Mouse (Mus musculus): ENCODE data around the gene 9030025P20Rik.
A peak's percentile ranks its signal among the peaks of the same experiment; 100 is the strongest.
"Not testable (repeated sequence)": the region's sequence is repeated elsewhere in the genome, so short reads cannot be mapped to it uniquely, and the experiment has no call there.

The 9030025P20Rik gene

GRCm38 (mm10) chr17:14978362-14979038, at the start of gene 9030025P20Rik, which contains the start of gene Gm3417:
Gene 9030025P20Rik (plus strand): TSS chr17:14978468.
Gene Gm3417 (minus strand): TSS chr17:14978790.
- not testable (repeated sequence) for H3K27me3 ChIP-seq (ENCODE audit: insufficient read depth, low read length); H3K9me3 ChIP-seq (ENCODE audit: low read length); H3K4me1 ChIP-seq (replicated peaks; ENCODE audit: low read depth, low read length); H3K36me3 ChIP-seq (ENCODE audit: insufficient read depth, low read length)
- peak within 1 kb of the TSS; percentile 74 for H3K4me3 ChIP-seq (replicated peaks; ENCODE audit: low read length)

GRCm38 (mm10) chr17:14928631-14929030, 49.6 kb upstream of the 9030025P20Rik start:
- Histone ChIP-seq H3K4me1 (replicated peaks; ENCODE audit: low read depth, low read length) (peaks cover 38% of the 10 kb centered on the region), H3K27me3 (ENCODE audit: insufficient read depth, low read length) (0 out of 2 replicates have a peak, but pooled peaks cover 8% of the 10 kb centered on the region), H3K36me3 (ENCODE audit: insufficient read depth, low read length) (no peaks in the 10 kb centered on the region), H3K9me3 (ENCODE audit: low read length) (no peaks in the 10 kb centered on the region), H3K4me3 (replicated peaks; ENCODE audit: low read length) (no peak overlapping the region)
- no peak for TF ChIP-seq NANOG (IDR thresholded peaks at IDR 0.05; ENCODE audit: borderline replicate concordance, low read length)
- no peak for TF ChIP-seq CTCF (conservative IDR thresholded peaks at IDR 0.05; ENCODE audit: low read length)
- TF ChIP-seq POU5F1 (IDR thresholded peaks at IDR 0.05; ENCODE audit: borderline replicate concordance, low read length) = no peak

DNA sequence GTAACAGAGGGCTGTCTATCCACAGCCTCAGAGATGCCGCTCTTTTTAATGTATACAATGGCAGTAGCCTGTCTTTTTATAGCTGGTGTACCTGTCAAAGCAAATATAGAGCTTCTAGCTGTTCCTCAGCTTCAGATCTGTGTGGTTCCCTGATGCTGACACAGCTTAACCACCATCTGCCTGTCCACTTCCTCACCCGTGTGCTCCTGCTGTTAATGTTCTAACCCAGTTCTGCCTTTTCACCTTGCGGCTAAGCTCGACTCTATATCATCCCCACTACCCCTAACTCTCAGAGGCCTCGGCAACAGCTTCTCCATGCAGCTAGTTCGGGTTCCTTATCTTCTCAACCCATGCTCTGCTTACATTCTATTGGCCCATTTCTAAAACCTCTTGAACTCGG, 47.6 kb upstream of the 9030025P20Rik start:
- peaks cover 23% of the 10 kb centered on the region for H3K27me3 ChIP-seq (ENCODE audit: insufficient read depth, low read length)
- H3K9me3 ChIP-seq (ENCODE audit: low read length) = no peaks in the 10 kb centered on the region
- H3K36me3 ChIP-seq (ENCODE audit: insufficient read depth, low read length) = no peaks in the 10 kb centered on the region
- TF ChIP-seq NANOG (IDR thresholded peaks at IDR 0.05; ENCODE audit: borderline replicate concordance, low read length) (no peak), CTCF (conservative IDR thresholded peaks at IDR 0.05; ENCODE audit: low read length) (no peak)
- H3K4me1 ChIP-seq (replicated peaks; ENCODE audit: low read depth, low read length) = peaks cover 50% of the 10 kb centered on the region
- no peak overlapping the region for H3K4me3 ChIP-seq (replicated peaks; ENCODE audit: low read length)

- Histone ChIP-seq H3K27me3 (ENCODE audit: insufficient read depth, low read length) (peaks cover 28% of the 10 kb centered on the region), H3K4me1 (replicated peaks; ENCODE audit: low read depth, low read length) (peaks cover 49% of the 10 kb centered on the region), H3K36me3 (ENCODE audit: insufficient read depth, low read length) (no peaks in the 10 kb centered on the region), H3K9me3 (ENCODE audit: low read length) (no peaks in the 10 kb centered on the region), H3K4me3 (replicated peaks; ENCODE audit: low read length) (no peak overlapping the region)
- no peak for TF ChIP-seq NANOG (IDR thresholded peaks at IDR 0.05; ENCODE audit: borderline replicate concordance, low read length)
These were observed 46.8 kb upstream of the 9030025P20Rik start for GRCm38 (mm10) chr17:14931469-14931868.

DNA sequence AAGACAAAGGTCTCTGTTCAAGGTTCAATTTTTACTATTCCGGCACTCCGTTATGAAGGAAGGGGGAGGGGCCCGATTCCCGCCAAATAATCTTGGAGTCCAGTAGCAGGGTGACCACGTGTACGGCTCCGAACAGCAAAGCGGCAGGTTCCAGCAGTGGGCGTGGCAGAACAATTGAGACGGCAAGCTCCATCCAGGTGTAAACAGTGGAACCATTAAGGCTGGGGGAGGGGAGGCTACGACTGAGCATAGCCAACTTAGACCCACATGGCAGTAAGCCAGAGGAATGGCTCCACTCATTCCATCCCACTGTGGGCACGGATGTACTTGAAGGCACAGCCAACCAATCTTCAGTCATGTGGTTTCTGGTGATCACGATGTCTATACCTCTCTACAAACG, 43.0 kb upstream of the 9030025P20Rik start:
- H3K4me3 ChIP-seq (replicated peaks; ENCODE audit: low read length); H3K9me3 ChIP-seq (ENCODE audit: low read length); H3K36me3 ChIP-seq (ENCODE audit: insufficient read depth, low read length): not testable (repeated sequence)
- Histone ChIP-seq H3K27me3 (ENCODE audit: insufficient read depth, low read length) (peaks cover 30% of the 10 kb centered on the region), H3K4me1 (replicated peaks; ENCODE audit: low read depth, low read length) (peaks cover 27% of the 10 kb centered on the region)

GRCm38 (mm10) chr17:14935841-14936605, 42.2 kb upstream of the 9030025P20Rik start:
- Histone ChIP-seq H3K9me3 (ENCODE audit: low read length) (no peaks in the 10 kb centered on the region), H3K36me3 (ENCODE audit: insufficient read depth, low read length) (no peaks in the 10 kb centered on the region), H3K4me3 (replicated peaks; ENCODE audit: low read length) (no peak overlapping the region), H3K4me1 (replicated peaks; ENCODE audit: low read depth, low read length) (peaks cover 27% of the 10 kb centered on the region), H3K27me3 (ENCODE audit: insufficient read depth, low read length) (peaks cover 30% of the 10 kb centered on the region)
- no peak for TF ChIP-seq NANOG (IDR thresholded peaks at IDR 0.05; ENCODE audit: borderline replicate concordance, low read length)
- TF ChIP-seq POU5F1 (IDR thresholded peaks at IDR 0.05; ENCODE audit: borderline replicate concordance, low read length) = no peak
- TF ChIP-seq CTCF (conservative IDR thresholded peaks at IDR 0.05; ENCODE audit: low read length) = no peak

GRCm38 (mm10) chr17:14942181-14942580, 36.1 kb upstream of the 9030025P20Rik start:
- peaks cover 36% of the 10 kb centered on the region for H3K4me1 ChIP-seq (replicated peaks; ENCODE audit: low read depth, low read length)
- H3K27me3 ChIP-seq (ENCODE audit: insufficient read depth, low read length); H3K9me3 ChIP-seq (ENCODE audit: low read length): not testable (repeated sequence)
- H3K4me3 ChIP-seq (replicated peaks; ENCODE audit: low read length) = peak overlapping the region; percentile 97
- peaks cover 33% of the 10 kb centered on the region for H3K36me3 ChIP-seq (ENCODE audit: insufficient read depth, low read length)

GRCm38 (mm10) chr17:14943009-14943728, 35.1 kb upstream of the 9030025P20Rik start, which contains the start of the genes Wdr27 and 1600012H06Rik:
Gene Wdr27 (minus strand): TSS chr17:14943158.
Gene 1600012H06Rik (plus strand): TSS chr17:14943184.
- H3K4me3 ChIP-seq (replicated peaks; ENCODE audit: low read length) = peak within 1 kb of the TSS; percentile 97
- H3K9me3 ChIP-seq (ENCODE audit: low read length) = no peaks in the 10 kb centered on the region
- peaks cover 33% of the 10 kb centered on the region for H3K4me1 ChIP-seq (replicated peaks; ENCODE audit: low read depth, low read length)
- H3K27me3 ChIP-seq (ENCODE audit: insufficient read depth, low read length) = no peaks in the 10 kb centered on the region
- TF ChIP-seq NANOG (IDR thresholded peaks at IDR 0.05; ENCODE audit: borderline replicate concordance, low read length) (no peak), CTCF (conservative IDR thresholded peaks at IDR 0.05; ENCODE audit: low read length) (no peak), POU5F1 (IDR thresholded peaks at IDR 0.05; ENCODE audit: borderline replicate concordance, low read length) (no peak)
- peaks cover 38% of the 10 kb centered on the region for H3K36me3 ChIP-seq (ENCODE audit: insufficient read depth, low read length)

GRCm38 (mm10) chr17:14943729-14944059, 34.6 kb upstream of the 9030025P20Rik start:
- Histone ChIP-seq H3K4me3 (replicated peaks; ENCODE audit: low read length) (peak overlapping the region; percentile 97), H3K36me3 (ENCODE audit: insufficient read depth, low read length) (peaks cover 44% of the 10 kb centered on the region), H3K27me3 (ENCODE audit: insufficient read depth, low read length) (no peaks in the 10 kb centered on the region), H3K9me3 (ENCODE audit: low read length) (no peaks in the 10 kb centered on the region), H3K4me1 (replicated peaks; ENCODE audit: low read depth, low read length) (peaks cover 35% of the 10 kb centered on the region)
- no peak for TF ChIP-seq NANOG (IDR thresholded peaks at IDR 0.05; ENCODE audit: borderline replicate concordance, low read length)
- TF ChIP-seq CTCF (conservative IDR thresholded peaks at IDR 0.05; ENCODE audit: low read length) = no peak
- TF ChIP-seq POU5F1 (IDR thresholded peaks at IDR 0.05; ENCODE audit: borderline replicate concordance, low read length) = no peak

Data from E14TG2a.4 (cell line).